Mouse (Mus musculus) megakaryocyte-erythroid progenitor cell, adult 5-6 weeks (primary cell): Measurements from ENCODE around the gene Vwa5a. TPM values are rescaled to one million over a fixed set of nuclear protein-coding genes. Genes with fewer than 3 reads are reported as not detected.

ENCODE experiments used
- ATAC-seq: replicated peaks from 2 replicates; pipeline ENCODE4 v1.8.0; 2016; ENCODE audit warnings: mild to moderate bottlenecking, inconsistent platforms; ENCODE audit not compliant: severe bottlenecking, poor library complexity, low FRiP score, low TSS enrichment
- total RNA-seq, 2 experiments: library from RNA; stranded (forward) in 1 of 2; stranded (reverse) in 1 of 2; fragments of 200-1000, 215-1000 nt in 1 of 2; fragments of >200 nt in 1 of 2; fragmentation: Nextera tagmentation in 1 of 2; gene quantifications; 2 replicates each; pipeline ENCODE4 v1.2.3; 2014 to 2017

The Vwa5a gene
- total RNA-seq (2014; fragmentation: Nextera tagmentation), result 12.3 and 16.2 TPM in 2 replicates
- total RNA-seq (2017), result 19.6 and 21.5 TPM in 2 replicates

- ATAC-seq, result peak; percentile 85
Observed at GRCm38 (mm10) chr9:38718102-38718501, at the start of gene Vwa5a. Gene Vwa5a (plus strand): TSS chr9:38718268.

GRCm38 (mm10) chr9:38672887-38673286 lies 45.2 kb upstream of the Vwa5a start:
- ATAC-seq, result no peak

DNA sequence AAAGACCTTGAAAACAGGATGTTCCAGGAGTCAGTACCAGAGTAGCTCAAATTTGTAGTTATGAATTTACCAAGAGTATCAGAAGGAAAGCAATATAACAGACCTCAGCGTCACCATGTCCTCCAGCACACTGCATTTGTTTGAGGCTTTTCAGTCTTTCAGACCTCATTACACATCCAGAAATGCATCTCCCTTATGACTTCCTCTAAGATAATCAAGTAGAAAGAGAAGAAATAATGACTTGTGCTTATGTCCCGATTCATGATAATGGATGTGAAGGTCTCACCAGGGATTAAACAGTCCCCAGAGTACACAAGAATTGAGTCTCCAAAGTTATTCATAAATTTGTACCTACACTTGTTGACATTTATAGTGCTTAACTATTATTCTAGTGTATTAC lies 43.6 kb upstream of the Vwa5a start, which contains the start of gene Olfr918:
Gene Olfr918, minus strand, starts transcription at position 101 of the 400 bp plus-strand sequence.
- no peak for ATAC-seq

DNA sequence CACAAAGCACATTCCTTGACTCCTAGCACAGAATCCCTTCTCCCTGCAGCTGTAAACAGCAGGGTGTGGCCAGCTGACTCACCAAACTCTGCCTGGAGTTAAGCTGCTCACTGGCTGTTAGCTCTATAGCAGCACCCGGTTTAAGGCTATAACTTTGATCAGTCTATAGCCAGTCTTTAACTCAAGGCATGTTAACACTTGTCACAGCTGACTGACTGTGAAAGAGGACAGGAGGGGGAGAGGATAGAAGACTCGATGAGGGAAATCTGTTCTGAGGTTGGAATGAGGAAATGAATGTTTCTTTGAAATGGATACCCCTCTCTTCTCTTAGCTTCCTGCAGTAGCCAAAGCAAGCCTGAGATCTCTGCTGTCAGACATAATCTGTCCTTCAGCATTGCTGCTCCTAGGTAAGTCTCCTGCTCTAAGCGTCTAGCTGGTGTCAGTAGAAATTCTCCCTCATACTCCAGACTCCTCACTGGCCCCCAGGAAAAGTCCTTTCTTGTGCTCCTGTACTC lies 916 bp downstream of the Vwa5a start:
- peak; percentile 86 for ATAC-seq

DNA sequence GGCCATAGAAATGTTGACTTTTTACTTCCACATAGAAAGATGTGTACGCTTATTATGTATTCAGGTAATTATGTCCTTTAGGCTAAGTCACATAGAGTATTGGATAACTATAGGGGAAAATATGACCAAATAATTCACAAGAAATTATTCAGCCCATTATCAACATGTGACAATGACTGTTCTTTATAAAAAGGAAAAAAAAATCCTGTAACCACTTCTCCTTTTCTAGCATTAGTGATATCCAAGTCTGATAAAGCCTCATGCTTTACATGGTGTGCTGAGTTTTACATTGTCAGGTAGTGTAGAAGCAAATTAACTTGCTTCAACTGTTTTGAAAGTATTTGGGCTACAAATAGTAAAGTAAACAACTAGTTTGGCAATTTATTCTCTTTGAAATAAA lies 6.0 kb downstream of the Vwa5a start:
- ATAC-seq, result no peak

DNA sequence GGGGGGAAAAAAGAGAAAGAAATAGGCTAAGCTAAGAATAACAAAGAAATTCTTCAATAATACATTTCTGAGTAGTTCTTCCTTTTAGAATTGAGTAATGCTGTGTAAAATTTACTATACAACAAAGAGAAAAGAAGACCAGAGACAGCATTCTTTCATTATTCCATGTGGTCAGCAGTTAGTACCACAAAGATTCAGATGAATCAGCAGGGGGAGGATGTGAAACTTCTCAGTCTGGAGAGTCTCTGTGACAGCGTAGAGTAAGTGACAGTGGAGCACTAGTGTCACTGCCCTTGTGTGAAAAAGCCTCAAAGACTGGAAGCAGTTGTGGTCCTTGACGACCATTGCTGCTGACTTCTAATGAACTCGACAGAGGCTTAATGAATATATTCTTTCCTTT lies 10.2 kb downstream of the Vwa5a start:
- ATAC-seq, result no peak

DNA sequence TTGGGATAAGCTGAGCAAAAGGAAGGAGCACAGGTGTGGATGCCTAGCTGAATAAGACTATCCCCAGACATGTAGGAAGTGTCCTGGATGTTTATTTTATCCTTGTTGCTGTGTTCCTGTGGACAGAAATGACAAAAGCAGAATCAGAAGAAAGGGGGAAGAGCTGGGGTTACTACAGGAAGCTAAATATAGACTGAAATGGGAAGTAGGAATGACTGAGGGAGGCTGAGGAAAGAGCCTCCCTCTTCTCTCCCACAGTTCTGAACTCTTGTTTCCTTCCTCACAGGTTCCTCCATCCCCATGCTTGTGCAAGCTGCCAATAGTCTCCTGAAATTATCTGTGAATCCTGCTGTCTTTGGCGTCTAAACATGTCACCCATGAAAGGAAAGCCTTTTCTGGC lies 23.3 kb downstream of the Vwa5a start:
- ATAC-seq, result no peak

DNA sequence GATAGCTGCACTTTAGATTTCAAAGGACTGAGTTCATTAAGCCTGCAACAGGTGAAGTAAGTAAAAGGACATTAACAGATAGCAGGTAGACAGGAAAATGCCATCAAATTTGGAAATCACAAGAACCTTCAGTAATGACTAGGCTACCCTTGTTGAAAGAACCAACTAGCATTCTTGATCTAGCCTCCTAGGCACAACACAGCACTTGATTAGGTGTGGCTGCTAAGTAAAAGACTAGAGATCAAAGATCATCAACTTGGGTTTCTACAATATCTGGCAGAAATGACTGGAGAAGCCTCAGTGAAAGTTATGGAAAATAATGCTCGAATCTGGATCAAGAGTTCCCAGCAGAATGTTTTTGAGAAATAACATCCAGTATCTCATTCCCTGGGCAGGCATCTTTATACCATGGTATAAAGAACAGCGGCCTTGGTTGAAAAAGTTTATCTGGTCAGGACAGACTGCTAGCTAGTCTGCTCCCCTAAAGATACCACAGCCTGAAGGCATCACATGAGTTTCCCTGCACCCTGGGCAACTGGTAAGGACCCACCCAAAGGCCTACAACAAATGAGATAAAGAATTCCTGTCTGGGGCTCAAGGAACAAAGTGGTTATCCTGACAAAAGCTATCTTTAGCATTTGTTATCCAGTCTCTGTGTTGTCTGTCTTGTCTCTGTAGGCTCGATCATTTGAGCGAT lies 26.7 kb downstream of the Vwa5a start:
- peak; percentile 99 for ATAC-seq

DNA sequence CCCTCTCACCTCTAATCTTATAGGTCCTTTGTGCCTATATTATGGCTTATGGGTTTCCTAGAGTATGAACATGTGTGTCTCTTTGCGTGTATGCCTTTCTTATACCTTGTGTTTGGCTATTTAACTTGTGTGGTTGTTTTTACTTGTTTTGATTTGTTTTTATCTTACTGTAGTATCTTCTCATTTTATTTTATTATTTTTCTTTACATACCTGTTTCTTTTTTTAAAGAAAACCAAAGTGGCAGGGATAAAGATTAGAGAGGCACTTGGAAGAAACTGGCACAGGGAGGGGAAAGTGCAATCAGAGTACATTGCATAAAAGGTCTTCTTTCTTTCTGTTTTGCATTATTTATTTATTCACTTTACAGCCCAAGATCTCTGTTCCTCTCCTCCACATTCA lies 33.9 kb downstream of the Vwa5a start, which contains the start of gene Olfr920:
Gene Olfr920, plus strand, starts transcription at position 301 of the 400 bp plus-strand sequence.
- no peak for ATAC-seq

DNA sequence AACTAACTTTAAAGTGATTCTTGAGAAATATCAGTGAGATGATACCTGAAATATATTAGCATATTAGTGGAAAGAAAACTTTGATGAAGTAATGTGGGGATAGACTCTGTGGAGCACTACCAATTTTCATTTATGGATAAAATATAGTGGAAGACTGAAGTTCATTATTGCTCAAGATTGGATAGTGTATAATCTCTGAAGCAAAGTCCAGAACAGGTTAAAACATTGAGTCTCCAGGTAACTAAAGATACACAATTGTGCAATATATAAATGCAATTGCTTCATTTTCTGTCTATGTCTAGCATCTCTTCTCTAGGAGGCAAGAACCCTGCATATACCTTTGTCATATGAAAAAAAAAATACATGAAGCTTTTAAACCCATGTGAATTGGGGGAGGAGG lies 54.7 kb downstream of the Vwa5a start, which contains the start of gene Olfr921:
Gene Olfr921, plus strand, starts transcription at position 301 of the 400 bp plus-strand sequence.
- no peak for ATAC-seq

- ATAC-seq, result no peak
Observed at GRCm38 (mm10) chr9:38792689-38793088, 74.6 kb downstream of the Vwa5a start.

Other genes starting within 250 kb of the Vwa5a start
- not detected in 2 replicates for gene Olfr905, start 247.2 kb upstream of the Vwa5a start, total RNA-seq (2014; fragmentation: Nextera tagmentation)
- gene Olfr905, start 247.2 kb upstream of the Vwa5a start, total RNA-seq (2017), result not detected in 2 replicates
- gene Olfr906, start 231.2 kb upstream of the Vwa5a start, total RNA-seq (2014; fragmentation: Nextera tagmentation), result not detected in 2 replicates
- not detected in 2 replicates for gene Olfr906, start 231.2 kb upstream of the Vwa5a start, total RNA-seq (2017)
- not detected in 2 replicates for gene Olfr907, start 222.5 kb upstream of the Vwa5a start, total RNA-seq (2014; fragmentation: Nextera tagmentation)
- gene Olfr907, start 222.5 kb upstream of the Vwa5a start, total RNA-seq (2017), result not detected in 2 replicates
- gene Olfr911-ps1, start 196.7 kb upstream of the Vwa5a start, total RNA-seq (2014; fragmentation: Nextera tagmentation), result not detected in 2 replicates
- gene Olfr911-ps1, start 196.7 kb upstream of the Vwa5a start, total RNA-seq (2017), result not detected in 2 replicates
- gene Olfr910, start 180.4 kb upstream of the Vwa5a start, total RNA-seq (2014; fragmentation: Nextera tagmentation), result not detected in 2 replicates
- not detected in 2 replicates for gene Olfr910, start 180.4 kb upstream of the Vwa5a start, total RNA-seq (2017)
- gene Olfr912, start 138.1 kb upstream of the Vwa5a start, total RNA-seq (2014; fragmentation: Nextera tagmentation), result not detected in 2 replicates
- not detected in 2 replicates for gene Olfr912, start 138.1 kb upstream of the Vwa5a start, total RNA-seq (2017)
- gene Olfr913, start 125.5 kb upstream of the Vwa5a start, total RNA-seq (2014; fragmentation: Nextera tagmentation), result not detected in 2 replicates
- gene Olfr913, start 125.5 kb upstream of the Vwa5a start, total RNA-seq (2017), result not detected in 2 replicates
- not detected in 2 replicates for gene Olfr914, start 113.2 kb upstream of the Vwa5a start, total RNA-seq (2014; fragmentation: Nextera tagmentation)
- not detected in 2 replicates for gene Olfr914, start 113.2 kb upstream of the Vwa5a start, total RNA-seq (2017)
- gene Olfr916, start 58.4 kb upstream of the Vwa5a start, total RNA-seq (2014; fragmentation: Nextera tagmentation), result not detected in 2 replicates
- gene Olfr916, start 58.4 kb upstream of the Vwa5a start, total RNA-seq (2017), result not detected in 2 replicates
- gene Olfr917, start 52.4 kb upstream of the Vwa5a start, total RNA-seq (2014; fragmentation: Nextera tagmentation), result not detected in 2 replicates
- gene Olfr917, start 52.4 kb upstream of the Vwa5a start, total RNA-seq (2017), result not detected in 2 replicates
- gene Olfr918, start 43.7 kb upstream of the Vwa5a start, total RNA-seq (2014; fragmentation: Nextera tagmentation), result not detected in 2 replicates
- gene Olfr918, start 43.7 kb upstream of the Vwa5a start, total RNA-seq (2017), result not detected in 2 replicates
- gene Olfr919, start 14.6 kb upstream of the Vwa5a start, total RNA-seq (2014; fragmentation: Nextera tagmentation), result not detected in 2 replicates
- gene Olfr919, start 14.6 kb upstream of the Vwa5a start, total RNA-seq (2017), result not detected in 2 replicates
- 0.15 TPM in 1 of 2 replicates, not detected in the other for gene Olfr920, start 34.0 kb downstream of the Vwa5a start, total RNA-seq (2014; fragmentation: Nextera tagmentation)
- 0.19 and 0.33 TPM in 2 replicates for gene Olfr920, start 34.0 kb downstream of the Vwa5a start, total RNA-seq (2017)
- gene Olfr921, start 54.8 kb downstream of the Vwa5a start, total RNA-seq (2014; fragmentation: Nextera tagmentation), result not detected in 2 replicates
- gene Olfr921, start 54.8 kb downstream of the Vwa5a start, total RNA-seq (2017), result not detected in 2 replicates
- gene Olfr922, start 96.3 kb downstream of the Vwa5a start, total RNA-seq (2014; fragmentation: Nextera tagmentation), result not detected in 2 replicates
- gene Olfr922, start 96.3 kb downstream of the Vwa5a start, total RNA-seq (2017), result not detected in 2 replicates
- not detected in 2 replicates for gene Olfr923, start 108.3 kb downstream of the Vwa5a start, total RNA-seq (2014; fragmentation: Nextera tagmentation)
- not detected in 2 replicates for gene Olfr923, start 108.3 kb downstream of the Vwa5a start, total RNA-seq (2017)
- not detected in 2 replicates for gene Olfr924, start 126.2 kb downstream of the Vwa5a start, total RNA-seq (2014; fragmentation: Nextera tagmentation)
- not detected in 2 replicates for gene Olfr924, start 126.2 kb downstream of the Vwa5a start, total RNA-seq (2017)
- gene Olfr26, start 136.8 kb downstream of the Vwa5a start, total RNA-seq (2014; fragmentation: Nextera tagmentation), result not detected in 2 replicates
- not detected in 2 replicates for gene Olfr26, start 136.8 kb downstream of the Vwa5a start, total RNA-seq (2017)
- gene Olfr926, start 158.9 kb downstream of the Vwa5a start, total RNA-seq (2014; fragmentation: Nextera tagmentation), result not detected in 2 replicates
- not detected in 2 replicates for gene Olfr926, start 158.9 kb downstream of the Vwa5a start, total RNA-seq (2017)
- gene Olfr930, start 211.5 kb downstream of the Vwa5a start, total RNA-seq (2014; fragmentation: Nextera tagmentation), result not detected in 2 replicates
- not detected in 2 replicates for gene Olfr930, start 211.5 kb downstream of the Vwa5a start, total RNA-seq (2017)